Mouse (Mus musculus): ENCODE measurements around the gene Lrrc20. TPM values are rescaled to one million over a fixed set of nuclear protein-coding genes. Genes with fewer than 3 reads are reported as not detected.
"Not testable (repeated sequence)": the region's sequence is repeated elsewhere in the genome, so short reads cannot be mapped to it uniquely, and the experiment has no call there.

Lrrc20 gene
- 10 to 100 TPM; 12.2 to 13.8 TPM for total RNA-seq (2021)
- long read RNA-seq, experiment 1, partial matches to known transcripts, result 4 of 7 reads
- long read RNA-seq, experiment 1, other reads (novel, unspliced or antisense), result 2 of 7 reads
- long read RNA-seq, experiment 2, partial matches to known transcripts, result 1 of 8 reads
- long read RNA-seq, experiment 2, other reads (novel, unspliced or antisense), result 4 of 8 reads

DNA sequence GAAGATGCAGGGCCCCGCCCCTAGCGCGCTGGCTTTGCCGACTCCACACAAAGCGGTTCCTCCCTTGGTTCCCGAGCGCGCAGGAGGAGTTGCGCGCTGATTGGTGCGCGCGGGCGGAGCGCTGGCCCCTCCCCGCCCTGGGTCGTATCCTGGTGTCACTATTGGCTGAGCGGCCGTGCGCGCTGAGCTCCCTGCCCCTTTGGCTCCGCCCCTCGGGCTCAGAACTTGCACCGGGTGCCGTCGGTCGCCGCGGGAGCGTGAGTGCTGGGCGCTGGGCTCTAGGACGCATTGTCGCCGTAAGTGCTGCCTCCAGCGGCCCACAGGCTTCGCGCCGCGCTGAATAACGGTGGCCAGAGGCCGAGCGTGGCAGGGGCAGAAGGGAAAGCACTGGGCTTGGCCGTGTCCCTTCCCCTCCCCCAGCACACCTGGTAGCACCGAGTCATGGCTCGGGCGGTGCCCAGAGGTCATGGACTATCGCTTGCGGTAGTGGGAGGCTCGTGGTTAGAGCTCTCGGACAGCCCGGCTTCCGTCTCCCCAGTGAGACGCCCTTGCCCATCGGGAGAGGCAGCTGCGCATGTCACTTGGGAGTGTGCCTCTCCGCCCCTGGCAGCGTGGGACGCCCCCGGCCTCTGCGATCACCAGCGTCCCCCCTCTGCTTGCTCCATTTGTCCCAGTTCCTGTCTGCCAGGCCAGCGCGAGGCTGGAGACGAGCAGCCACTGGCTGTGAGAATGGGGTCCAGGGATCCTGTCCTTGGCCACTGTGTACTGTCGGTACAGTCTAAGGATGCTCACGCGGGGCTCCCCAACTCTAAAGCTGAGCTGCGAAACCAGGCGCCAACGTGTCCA is at the start of gene Lrrc20:
Gene Lrrc20, plus strand, starts transcription at position 208 of the 846 bp plus-strand sequence.
- peak; percentile 76 to 84 for DNase-seq (ENCODE audit: low spot score in 2 of 2)

DNA sequence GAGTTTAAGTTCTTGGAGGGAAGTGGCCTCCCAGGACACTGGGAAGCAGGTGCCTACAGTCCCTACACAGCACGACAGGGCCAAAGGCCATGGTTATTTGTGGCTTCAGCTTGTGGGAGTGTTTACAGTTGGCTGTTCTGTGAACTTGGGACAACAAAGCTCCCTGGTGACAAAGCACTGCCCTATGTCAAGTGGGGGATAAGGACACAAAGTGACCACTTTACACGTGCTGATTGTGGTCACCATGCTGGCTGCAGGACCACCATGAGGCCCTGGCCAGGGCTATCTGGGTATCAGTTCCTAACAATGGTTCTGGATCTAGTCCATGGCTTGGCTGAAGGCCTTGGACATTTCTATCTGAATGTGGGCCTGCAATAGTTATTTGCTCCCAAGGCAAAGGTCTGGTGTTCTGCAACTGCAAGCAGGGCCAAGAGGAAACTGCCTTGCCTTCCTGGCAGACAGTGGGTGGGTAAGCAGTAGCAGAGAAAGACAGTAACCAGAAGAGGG is 49.3 kb upstream of the Lrrc20 start:
- no peak for DNase-seq (ENCODE audit: low spot score in 2 of 2)

DNA sequence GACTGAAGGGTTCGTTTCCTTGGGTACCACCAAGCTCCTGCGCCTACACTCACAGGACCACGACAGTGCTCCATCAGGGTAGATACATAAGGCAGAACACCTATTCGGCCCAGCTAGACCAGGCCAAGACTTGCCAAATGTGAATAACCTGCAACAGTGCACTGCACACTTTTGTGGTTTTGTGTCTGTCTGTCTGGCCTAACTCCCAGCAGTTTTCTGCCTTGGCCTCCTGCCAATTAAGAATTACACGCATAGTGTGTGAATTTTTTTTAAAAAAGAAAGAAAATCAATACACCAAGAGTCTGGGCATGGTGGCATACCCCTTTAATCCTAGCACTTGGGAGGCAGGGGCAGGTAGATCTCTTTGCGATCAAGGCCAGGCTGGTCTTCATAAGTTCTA is 47.6 kb upstream of the Lrrc20 start:
- DNase-seq (ENCODE audit: low spot score in 2 of 2), result no peak

DNA sequence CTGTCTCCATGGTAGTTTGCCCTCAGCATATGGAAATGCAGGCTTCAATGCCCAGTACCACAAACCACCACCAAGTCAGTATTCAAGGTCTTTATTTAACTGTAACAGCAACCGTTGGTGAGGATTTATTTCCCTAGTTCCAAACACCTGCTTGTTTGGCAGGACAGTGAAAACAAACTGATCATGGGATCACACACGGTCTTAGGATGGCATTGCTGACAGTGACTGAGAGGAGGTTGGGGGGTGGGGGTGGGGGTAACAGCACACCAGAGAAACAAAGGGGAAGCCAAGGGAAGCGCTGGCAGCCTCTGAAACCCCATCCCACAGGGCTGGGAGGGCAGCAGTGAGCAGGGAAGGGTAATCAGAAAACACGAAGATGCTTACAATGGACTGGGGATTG is 47.2 kb upstream of the Lrrc20 start:
- no peak for DNase-seq (ENCODE audit: low spot score in 2 of 2)

DNA sequence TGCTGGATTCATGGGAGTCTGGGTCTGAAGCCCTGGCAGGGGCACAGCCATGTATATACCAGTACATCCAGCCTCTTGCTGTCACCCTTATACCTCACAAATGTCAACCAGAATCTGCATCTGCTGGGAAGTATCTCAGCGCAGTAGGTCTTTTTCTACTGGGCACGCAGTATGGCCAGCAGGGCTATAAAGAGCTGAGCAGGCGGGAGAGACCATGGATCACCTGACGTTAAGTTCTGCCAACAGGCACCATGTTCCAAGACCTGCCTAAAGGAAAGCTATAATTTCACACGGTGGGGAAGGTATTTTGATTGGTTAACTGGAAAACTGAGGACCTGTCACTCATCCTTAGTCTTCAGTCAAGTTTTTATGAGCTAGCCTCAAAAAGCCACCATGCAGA is 46.6 kb upstream of the Lrrc20 start:
- DNase-seq (ENCODE audit: low spot score in 2 of 2), result no peak

DNA sequence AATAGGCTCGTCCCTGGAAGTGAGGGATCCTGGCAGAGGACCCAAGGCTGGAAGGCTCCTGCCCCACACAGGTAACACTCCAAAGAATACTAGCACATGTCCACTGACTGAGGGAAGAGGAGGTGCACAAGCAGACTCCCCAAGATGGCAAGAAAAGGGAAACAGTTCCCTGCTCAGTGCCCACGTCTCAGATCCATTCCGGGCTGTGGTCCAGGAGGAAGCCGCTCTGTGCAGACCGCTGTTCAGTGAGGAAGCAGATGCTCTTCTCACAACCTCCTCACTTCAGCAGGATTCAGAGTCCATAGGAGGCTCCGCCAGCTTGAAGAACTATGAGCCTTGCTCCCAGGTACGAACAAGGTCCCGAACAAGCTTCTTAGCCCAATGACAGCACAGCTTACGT is 44.2 kb upstream of the Lrrc20 start:
- no peak for DNase-seq (ENCODE audit: low spot score in 2 of 2)

DNA sequence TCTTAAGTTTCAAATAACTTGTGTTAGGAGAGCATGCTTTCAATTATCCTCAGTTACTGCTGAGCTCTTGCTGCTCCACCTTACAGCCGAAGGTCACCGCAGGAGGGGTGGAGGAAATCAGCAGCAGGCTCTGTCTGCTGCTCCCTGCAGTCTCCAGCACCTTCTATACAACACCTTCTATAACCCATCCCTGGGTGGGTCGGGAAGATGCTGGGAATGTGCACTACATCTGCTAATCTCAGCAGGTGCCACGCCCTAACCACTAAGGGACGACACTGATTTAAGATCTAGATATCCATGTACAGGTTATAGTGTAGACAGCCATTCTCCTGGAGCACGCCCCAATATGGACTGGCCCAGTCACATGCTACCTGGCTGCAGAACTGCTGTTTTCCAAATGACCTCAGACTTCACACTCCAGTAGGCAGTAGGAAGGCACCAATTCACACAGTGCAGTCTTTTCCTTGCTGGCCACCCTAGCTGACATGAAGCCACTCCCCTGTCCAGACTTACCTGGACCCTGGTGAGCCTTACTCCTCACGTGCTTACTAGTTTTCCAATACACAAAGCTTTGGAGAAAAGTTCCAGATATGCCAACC is 35.3 kb upstream of the Lrrc20 start:
- no peak for DNase-seq (ENCODE audit: low spot score in 2 of 2)

DNA sequence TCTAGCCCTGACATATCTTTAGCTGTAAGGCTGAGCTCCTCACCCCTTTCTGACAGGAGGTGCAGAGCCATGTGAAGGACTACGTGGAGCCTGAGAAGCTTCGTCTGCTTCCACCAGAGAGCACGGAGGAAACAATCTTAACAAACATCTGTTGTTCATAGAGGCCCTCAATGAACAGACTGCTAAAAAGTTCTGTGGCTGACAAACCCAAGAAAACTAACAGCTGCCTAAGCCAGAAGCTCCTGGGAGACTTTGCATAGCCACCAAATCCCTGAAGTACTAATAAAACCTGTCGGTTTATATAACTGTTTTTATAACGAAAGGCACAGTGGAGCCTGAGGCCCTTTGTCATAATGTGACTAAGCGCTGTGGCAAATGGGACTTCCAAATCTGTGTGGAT is 32.1 kb upstream of the Lrrc20 start:
- DNase-seq (ENCODE audit: low spot score in 2 of 2), result no peak

DNA sequence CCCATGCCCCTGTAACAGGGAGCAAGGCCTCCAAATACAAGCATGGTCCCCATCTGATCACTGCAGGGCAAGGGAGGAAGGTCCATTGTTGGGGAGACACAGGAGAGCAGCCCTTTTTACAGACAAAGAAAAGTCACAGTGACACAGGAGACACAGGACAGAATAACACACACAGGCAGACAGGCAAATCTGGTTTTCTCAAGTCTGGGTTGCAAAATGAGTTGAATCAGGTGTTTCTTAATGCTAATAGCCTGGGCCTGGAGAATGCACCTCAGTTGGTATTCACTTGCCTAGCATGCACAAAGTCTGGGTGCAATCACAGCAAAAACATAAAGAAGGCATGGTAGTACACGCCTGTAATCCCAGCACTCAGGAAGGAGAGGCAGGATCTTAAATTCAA is 31.7 kb upstream of the Lrrc20 start:
- no peak for DNase-seq (ENCODE audit: low spot score in 2 of 2)

DNA sequence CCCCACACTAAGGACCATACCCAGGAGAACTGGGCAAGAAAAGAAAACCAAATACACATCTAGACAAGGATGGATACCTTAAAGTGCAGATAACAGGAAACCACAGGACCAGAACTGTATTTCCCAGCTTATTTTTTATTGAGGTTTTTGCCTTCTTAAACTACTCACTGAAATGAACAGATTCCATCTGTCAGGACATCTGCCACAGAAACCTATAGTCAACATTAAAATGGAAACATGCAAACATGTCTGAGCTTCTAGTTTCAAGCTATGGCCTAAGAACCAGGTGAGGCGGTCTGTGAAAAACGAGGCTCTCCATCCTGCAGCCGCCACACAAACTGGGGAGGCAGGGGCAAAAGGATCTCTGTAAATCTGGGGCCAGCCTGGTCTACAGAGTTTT is 30.6 kb upstream of the Lrrc20 start:
- DNase-seq (ENCODE audit: low spot score in 2 of 2), result no peak

DNA sequence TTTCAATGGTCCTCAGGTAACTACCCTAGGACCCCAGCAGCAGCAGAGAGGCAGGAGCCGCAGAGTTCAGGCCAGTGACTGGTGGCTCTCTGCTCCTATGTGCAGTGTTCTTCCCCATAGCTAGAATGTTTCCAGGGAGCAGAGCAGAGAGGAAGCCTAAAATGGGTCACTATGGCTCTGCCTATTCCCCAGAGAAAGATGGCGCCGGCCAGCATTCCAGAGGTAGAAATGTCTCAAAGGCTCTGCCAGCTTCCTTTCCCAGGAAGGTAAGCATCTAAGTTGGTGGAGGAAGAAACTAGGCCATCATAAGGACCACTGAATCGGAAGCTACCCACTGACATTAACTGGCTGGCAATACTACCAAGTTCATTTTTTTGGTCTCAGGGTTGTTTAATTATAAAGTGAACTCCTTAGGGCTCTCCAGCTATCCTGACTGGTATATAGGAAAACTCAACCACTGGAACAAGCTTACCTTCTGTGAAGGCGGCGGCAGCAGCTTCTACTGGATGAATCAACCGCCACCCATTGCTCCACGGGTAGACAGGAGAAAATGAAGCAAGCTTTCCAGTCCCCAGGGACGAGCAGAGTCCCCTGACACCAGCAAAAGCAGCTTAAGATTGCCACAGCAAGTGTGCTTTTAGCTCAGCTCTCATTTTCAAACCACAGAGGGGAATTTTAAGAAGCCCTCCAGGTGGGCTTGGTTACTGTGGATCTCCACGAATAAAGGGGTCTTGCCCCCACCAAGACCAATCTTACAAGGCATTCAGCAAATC is 27.8 kb upstream of the Lrrc20 start:
- no peak for DNase-seq (ENCODE audit: low spot score in 2 of 2)

DNA sequence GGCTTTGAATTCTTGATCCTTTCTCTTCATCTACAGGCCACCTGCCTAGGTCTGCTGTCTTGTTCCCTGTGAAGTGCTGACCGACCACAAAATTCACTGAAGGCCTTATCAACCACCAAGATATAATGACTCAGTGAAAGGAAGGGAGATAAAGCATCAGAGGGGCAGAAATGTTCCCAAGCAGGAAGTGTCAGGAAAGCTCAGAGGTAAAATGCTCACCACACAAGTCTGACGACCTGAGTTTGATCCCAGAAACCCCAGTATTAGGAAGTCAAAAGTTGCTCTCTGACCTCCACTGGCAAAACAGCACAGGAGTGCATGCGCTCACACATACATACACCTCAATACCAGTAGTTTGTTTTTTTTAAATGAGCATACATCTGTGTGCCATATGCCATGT is 26.8 kb upstream of the Lrrc20 start:
- DNase-seq (ENCODE audit: low spot score in 2 of 2), result no peak

DNA sequence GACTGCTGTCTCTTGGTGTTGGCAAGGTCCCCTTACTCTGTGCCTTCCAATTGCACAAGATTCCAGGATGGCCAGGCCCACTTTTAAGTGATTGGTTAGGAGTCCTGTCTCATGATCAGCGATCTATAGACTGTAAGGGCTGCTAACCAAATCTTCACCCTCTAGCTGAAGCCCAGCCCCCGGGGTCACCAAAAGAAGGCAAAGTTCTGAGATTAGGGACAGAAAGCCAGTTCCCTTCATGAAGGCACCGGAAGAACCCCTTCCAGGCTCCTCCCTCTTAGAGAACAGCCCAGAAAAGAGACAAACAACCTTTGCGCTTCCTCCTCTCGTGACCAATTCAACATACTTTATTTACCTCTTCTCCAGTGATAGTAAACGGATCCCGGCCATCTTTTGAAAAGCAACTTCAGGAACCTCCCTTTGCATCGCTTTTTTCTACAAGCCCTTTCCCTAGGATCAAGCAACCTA is 24.1 kb upstream of the Lrrc20 start:
- peak in 1 of 2 experiments; percentile 35 for DNase-seq (ENCODE audit: low spot score in 2 of 2)

DNA sequence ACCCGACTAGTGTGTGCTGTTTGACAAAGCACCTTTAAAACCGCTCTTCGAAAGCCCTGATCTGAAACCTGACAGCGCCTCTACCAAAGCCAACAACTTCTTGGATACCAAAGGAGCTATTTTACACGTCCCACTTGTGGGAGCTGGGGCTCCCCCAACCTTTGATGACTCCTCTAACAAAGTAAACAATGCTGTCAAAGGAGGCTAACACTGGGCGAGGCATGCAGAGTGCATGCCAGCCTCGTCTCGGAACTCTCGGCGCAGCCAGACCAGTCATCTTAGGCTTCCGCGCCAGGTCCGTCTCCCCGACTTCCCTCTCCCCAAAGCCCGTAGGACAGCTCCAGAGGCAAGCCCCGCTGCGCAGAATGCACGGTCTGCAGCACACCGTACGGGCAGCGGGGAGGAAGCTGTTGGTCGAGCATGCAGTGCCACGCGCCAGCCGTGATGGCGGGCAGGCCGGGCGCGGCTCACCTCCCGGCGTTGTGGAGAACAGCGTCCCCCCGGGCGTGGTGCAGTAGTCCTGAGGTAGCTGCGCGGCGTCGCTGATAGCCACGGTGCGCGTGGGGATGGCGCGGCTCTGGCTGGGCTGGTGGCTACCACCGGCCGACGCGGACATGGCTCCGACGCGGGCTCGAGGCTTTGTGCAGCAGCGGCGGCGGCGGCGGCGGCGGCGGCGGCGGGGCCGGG is 23.5 kb upstream of the Lrrc20 start:
- peak in 1 of 2 experiments; percentile 36 for DNase-seq (ENCODE audit: low spot score in 2 of 2)

DNA sequence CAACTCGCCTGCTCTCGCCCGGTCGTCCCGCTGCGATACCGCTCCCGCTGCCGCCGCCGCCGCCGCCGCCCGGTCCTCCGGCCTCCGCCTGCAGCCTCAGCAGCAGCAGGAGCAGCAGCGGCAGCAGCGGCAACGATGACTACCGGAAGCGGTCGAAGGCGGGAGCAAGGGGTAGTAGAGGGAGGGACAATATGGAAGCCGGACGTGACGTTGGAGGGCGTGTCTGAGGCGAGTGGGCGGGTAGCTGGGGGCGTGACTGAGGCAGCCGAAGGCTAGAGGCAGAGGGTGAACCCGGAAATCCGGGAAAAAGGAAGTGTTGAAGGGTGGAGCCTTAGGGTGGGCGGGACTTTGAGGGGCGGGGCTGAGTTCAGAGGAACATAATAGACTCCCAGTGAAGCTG is 23.0 kb upstream of the Lrrc20 start, which contains the start of gene Eif4ebp2:
Gene Eif4ebp2, minus strand, starts transcription at position 17 of the 400 bp plus-strand sequence.
- DNase-seq (ENCODE audit: low spot score in 2 of 2), result peak; percentile 94 to 96

DNA sequence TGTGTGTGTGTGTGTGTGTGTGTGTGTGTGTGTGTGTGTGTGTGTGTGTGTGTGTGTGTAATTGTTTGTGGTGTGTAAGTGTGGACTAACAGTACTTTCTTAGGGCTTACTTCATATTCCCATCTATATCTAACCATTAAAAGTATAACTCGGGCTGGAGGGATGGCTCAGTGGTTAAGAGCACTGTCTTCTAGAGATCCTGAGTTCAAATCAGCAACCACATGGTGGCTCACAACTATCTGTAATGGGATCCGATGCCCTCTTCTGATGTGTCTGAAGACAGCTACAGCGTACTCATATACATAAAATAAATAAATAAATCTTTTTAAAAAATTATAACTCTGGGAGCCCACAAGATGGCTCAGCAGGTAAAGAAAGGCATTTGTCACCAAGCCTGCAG is 22.4 kb upstream of the Lrrc20 start:
- not testable (repeated sequence) for DNase-seq (ENCODE audit: low spot score in 2 of 2)

DNA sequence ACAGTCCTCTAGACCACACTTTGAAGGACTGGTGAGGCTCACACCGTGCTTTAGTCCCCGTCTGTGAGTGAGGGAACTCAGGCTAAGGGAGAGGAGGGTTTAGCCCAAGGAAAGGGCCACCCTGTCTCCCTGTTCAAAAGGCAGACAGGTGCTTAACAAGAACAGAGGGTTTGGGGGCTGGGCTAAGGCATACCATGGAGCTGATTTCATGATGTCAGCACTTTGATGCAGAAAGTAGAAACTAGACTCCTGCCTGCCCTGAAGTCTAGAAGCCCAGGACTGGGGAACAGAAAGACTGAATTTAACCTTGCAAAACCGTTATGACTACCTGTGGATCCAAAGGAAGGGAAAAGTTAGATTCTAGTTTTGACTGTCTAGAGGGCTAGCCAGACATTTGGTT is 18.4 kb upstream of the Lrrc20 start:
- no peak for DNase-seq (ENCODE audit: low spot score in 2 of 2)

DNA sequence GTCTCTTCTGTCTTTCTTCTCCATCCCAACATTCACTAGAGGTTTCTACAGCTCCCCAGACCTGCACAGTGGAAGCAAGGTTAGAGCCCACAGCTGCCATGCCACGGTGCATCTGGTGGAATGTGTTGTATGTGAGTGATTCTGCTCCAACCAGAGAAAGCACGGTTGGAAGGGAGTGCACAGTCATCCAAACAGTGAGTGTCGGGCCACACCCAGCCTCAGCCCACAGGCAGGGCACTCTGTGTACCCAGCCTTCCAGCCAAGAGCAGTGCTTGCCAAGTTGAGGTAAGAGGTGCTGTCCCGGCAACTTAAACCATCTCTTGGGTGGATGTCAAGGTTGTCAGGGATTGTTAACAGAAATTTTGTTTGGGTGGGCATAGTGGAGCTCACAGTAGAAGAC is 10.6 kb upstream of the Lrrc20 start:
- no peak for DNase-seq (ENCODE audit: low spot score in 2 of 2)

DNA sequence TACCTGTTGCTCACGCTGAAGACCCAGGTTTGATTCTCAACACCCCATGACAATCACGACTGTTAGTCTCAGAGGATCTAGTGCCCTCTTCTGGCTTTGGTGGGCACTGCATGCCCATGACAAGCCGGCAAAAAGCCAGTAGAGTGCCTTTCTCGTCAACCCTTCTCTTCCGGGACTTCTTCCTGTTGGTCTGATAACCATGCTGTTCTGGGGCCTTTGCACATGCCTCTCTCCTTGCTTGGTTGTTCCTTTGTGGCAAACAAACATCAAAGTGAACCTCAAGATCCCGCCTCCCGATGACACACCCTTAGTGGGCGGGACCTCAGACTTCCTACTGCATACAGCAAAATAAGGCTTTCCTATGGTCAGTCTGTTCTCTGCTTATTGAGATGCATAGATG is 9.4 kb upstream of the Lrrc20 start:
- no peak for DNase-seq (ENCODE audit: low spot score in 2 of 2)

DNA sequence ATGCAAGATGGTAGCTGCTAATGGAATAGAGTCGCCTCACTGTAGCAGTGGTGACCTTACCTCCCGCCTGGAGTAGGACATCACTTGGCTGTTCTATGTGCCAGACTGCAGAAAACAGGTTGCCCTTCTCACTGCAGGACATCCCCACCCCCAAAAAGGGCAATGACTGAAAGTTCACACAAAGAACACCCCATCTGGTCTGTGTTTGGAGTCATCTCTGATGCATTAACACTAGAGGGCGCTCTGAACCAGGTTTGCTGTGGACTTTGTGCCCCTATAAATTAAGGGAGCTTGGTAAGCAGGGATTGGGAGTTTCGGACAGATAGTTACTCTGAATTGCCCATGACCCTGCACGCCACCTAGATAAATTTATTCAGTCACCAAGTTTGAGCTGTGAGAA is 8.7 kb upstream of the Lrrc20 start:
- no peak for DNase-seq (ENCODE audit: low spot score in 2 of 2)

DNA sequence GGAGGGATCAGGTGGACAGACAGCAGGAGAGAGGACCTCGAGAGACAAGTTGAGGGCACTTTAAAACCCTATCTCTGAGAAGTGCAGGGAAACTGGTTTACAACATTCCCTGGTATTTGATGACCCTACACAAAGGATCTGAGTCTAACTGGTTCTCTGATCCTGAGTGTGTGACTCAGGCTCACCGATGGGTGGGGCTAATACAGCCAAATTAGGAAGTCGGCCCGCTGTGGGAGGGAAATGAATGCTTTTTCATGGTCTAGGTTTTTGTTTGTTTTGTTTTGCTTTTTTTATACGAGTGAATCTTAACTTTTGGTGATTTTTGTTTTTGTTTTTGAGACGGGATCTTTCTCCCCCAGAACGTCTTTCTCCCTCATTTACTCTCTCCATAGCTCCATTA is 6.7 kb upstream of the Lrrc20 start:
- no peak for DNase-seq (ENCODE audit: low spot score in 2 of 2)

Data from adrenal gland, postnatal 4 days (tissue).